Mouse (Mus musculus): ENCODE results near the gene Gm45140.
A peak's percentile ranks its signal among the peaks of the same experiment; 100 is the strongest.
"Not testable (repeated sequence)": the region's sequence is repeated elsewhere in the genome, so short reads cannot be mapped to it uniquely, and the experiment has no call there.

Gm45140 gene

GRCm38 (mm10) chr6:87775588-87776245 lies 59.9 kb downstream of the Gm45140 start:
- no peak for DNase-seq (ENCODE audit: low spot score)

- DNase-seq (ENCODE audit: low spot score), result no peak
Observed at GRCm38 (mm10) chr6:87774909-87775308, 60.7 kb downstream of the Gm45140 start.

- DNase-seq (ENCODE audit: low spot score), result peak; percentile 42
Observed at GRCm38 (mm10) chr6:87774466-87774865, 61.1 kb downstream of the Gm45140 start.

GRCm38 (mm10) chr6:87770626-87771025 lies 65.0 kb downstream of the Gm45140 start:
- DNase-seq (ENCODE audit: low spot score), result peak; percentile 39

- DNase-seq (ENCODE audit: low spot score), result not testable (repeated sequence)
Observed at GRCm38 (mm10) chr6:87764296-87764695, 71.3 kb downstream of the Gm45140 start.

GRCm38 (mm10) chr6:87763376-87764280 lies 72.0 kb downstream of the Gm45140 start:
- peak; percentile 57 for DNase-seq (ENCODE audit: low spot score)

GRCm38 (mm10) chr6:87762161-87762560 lies 73.4 kb downstream of the Gm45140 start:
- DNase-seq (ENCODE audit: low spot score), result no peak

- DNase-seq (ENCODE audit: low spot score), result no peak
Observed at GRCm38 (mm10) chr6:87759850-87760249, 75.7 kb downstream of the Gm45140 start.

- DNase-seq (ENCODE audit: low spot score), result no peak
Observed at GRCm38 (mm10) chr6:87759404-87759803, 76.2 kb downstream of the Gm45140 start.

GRCm38 (mm10) chr6:87756896-87757295 lies 78.7 kb downstream of the Gm45140 start:
- DNase-seq (ENCODE audit: low spot score), result no peak

- no peak for DNase-seq (ENCODE audit: low spot score)
Observed at GRCm38 (mm10) chr6:87755196-87755595, 80.4 kb downstream of the Gm45140 start.

- no peak for DNase-seq (ENCODE audit: low spot score)
Observed at GRCm38 (mm10) chr6:87751574-87751973, 84.0 kb downstream of the Gm45140 start.

- DNase-seq (ENCODE audit: low spot score), result no peak
Observed at GRCm38 (mm10) chr6:87750184-87750910, 85.2 kb downstream of the Gm45140 start.

GRCm38 (mm10) chr6:87748531-87748930 lies 87.1 kb downstream of the Gm45140 start:
- peak; percentile 65 for DNase-seq (ENCODE audit: low spot score)

GRCm38 (mm10) chr6:87748078-87748477 lies 87.5 kb downstream of the Gm45140 start:
- no peak for DNase-seq (ENCODE audit: low spot score)

- peak; percentile 81 for DNase-seq (ENCODE audit: low spot score)
Observed at GRCm38 (mm10) chr6:87746849-87747248, 88.7 kb downstream of the Gm45140 start.

- DNase-seq (ENCODE audit: low spot score), result peak; percentile 46
Observed at GRCm38 (mm10) chr6:87746059-87746458, 89.5 kb downstream of the Gm45140 start.

- peak; percentile 16 for DNase-seq (ENCODE audit: low spot score)
Observed at GRCm38 (mm10) chr6:87745301-87745700, 90.3 kb downstream of the Gm45140 start.

GRCm38 (mm10) chr6:87744632-87745031 lies 91.0 kb downstream of the Gm45140 start:
- DNase-seq (ENCODE audit: low spot score), result no peak

- DNase-seq (ENCODE audit: low spot score), result no peak
Observed at GRCm38 (mm10) chr6:87743281-87743680, 92.3 kb downstream of the Gm45140 start.

- DNase-seq (ENCODE audit: low spot score), result no peak
Observed at GRCm38 (mm10) chr6:87742804-87743203, 92.8 kb downstream of the Gm45140 start.

GRCm38 (mm10) chr6:87741978-87742377 lies 93.6 kb downstream of the Gm45140 start:
- no peak for DNase-seq (ENCODE audit: low spot score)

Data from adipocyte (in vitro differentiated cells).